Mouse (Mus musculus): Measurements from ENCODE around the gene Fnbp4. TPM values are rescaled to one million over a fixed set of nuclear protein-coding genes. Genes with fewer than 3 reads are reported as not detected.
A peak's percentile ranks its signal among the peaks of the same experiment; 100 is the strongest.
"Not testable (repeated sequence)": the region's sequence is repeated elsewhere in the genome, so short reads cannot be mapped to it uniquely, and the experiment has no call there.

Fnbp4 gene
- total RNA-seq, 2 experiments from 2014 or later, result 96.3 to 139 TPM

- ATAC-seq (replicated peaks; ENCODE audit: poor library complexity, severe bottlenecking), result no peak
Measured at GRCm38 (mm10) chr2:90781938-90782337, 36.8 kb downstream of the Fnbp4 start.

DNA sequence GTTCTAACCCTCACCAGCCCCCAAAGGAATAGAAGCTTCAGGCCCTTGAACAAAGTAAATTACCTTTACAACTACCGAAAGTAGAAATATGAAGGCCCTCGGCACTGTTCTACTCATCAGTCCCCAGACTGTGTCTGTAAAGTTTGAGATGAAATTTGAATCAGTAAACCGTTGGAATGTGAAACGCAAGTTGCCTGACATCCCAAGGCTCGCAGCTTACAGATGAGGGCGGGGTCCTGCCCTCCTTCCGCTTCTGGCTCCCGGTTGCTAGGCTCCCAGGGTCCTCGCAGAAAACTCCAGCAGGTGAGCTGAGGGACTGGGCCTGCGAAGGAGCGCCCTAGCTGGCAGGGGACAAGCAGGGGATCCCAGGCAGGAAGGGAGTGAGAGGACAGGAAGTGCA, 37.3 kb downstream of the Fnbp4 start, which contains the start of gene Agbl2:
Agbl2 (plus strand) TSS at position 270 of the 400 bp plus-strand sequence.
- peak; percentile 40 for ATAC-seq (replicated peaks; ENCODE audit: poor library complexity, severe bottlenecking)

DNA sequence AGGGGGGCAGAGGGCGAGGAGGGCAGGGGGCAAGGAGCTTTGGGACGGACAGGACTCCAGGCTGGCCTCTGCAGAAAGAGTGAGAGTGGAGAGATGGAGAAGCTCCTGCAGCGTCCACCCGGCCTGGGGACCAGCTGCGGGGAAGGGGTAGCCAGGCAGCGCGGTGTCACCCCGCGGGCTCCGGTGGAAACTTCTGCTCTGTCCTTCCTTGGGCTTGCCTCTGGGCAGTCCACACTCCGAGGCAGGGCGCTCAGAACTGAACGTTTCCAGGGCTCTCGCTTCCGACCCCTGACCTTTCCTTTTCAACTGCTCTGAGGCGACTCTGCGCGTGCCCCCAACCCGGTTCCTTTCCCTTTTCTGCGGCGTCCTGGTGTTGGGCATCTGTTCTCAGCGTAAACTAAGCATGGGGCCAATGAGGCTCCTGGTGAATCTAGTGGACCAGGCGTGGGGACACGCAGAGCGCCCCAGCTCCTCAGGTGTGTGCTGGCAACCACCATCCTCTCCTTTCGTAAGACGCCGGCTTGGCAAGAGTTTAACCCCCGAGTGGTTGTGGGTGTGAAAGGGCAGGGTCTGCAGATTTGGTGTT, 37.8 kb downstream of the Fnbp4 start:
- ATAC-seq (replicated peaks; ENCODE audit: poor library complexity, severe bottlenecking), result peak; percentile 35

DNA sequence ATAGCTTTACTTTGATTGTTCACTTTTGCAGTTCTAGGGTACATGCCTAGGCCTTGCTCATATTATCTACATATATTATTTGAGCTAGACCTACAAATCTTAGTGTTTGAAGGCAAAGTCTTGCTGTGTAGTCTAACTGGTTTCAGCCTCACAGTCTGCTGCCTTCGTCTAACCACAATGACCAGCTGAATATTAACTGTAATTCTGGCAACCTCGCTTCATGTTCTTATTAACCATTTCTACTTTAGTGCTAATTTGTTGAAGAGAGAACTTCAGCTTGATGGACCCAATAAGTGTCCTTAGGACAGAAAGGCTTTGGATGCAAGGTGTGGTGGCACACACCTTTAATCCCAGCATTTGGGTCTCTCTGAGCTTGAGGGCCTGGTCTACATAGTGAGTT, 43.0 kb downstream of the Fnbp4 start:
- no peak for ATAC-seq (replicated peaks; ENCODE audit: poor library complexity, severe bottlenecking)

- no peak for ATAC-seq (replicated peaks; ENCODE audit: poor library complexity, severe bottlenecking)
Measured at GRCm38 (mm10) chr2:90808241-90809126, 63.3 kb downstream of the Fnbp4 start.

DNA sequence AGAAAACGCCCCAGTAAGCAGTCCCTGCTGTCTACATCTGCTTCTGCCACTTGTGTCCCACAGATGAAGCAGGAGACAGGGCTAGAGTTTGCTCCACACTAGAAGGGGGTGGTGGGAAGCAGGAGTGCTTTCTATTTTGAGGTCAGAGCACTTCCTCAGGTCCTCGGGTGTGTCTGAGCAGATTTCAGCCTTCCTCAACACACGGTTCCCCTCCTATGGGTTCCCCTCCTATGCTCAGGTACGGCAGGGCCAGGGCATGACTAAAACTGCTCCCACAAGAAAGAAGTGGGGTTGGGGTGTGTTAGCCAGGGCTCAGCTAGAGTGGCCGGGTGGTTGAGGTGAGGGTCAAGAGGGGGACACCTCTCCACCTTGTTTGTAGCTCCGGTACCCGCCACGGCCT, 65.6 kb downstream of the Fnbp4 start:
- peak; percentile 25; the same call in 1 of the 2 replicates for ATAC-seq (replicated peaks; ENCODE audit: poor library complexity, severe bottlenecking)

GRCm38 (mm10) chr2:90815266-90815665, 70.1 kb downstream of the Fnbp4 start:
- ATAC-seq (replicated peaks; ENCODE audit: poor library complexity, severe bottlenecking), result no peak

DNA sequence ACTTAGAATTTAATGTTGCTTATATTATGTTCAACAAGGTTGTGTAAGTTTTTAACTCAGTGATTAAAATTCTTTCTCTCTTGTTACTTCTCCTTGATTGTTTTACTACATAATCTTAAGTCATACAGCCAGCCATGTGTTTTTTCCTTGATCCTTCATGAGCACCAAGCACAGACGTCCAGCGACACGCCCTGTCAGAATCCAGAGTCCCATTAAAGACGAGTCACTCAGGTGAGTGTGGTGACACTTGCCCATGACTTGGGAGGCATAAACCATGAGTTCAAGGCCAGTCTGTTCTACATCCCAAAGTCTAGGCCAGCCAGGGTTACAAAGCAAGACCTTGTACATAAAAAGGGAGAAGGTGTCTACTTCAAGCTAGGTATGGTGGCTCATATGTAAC, 71.0 kb downstream of the Fnbp4 start:
- no peak for ATAC-seq (replicated peaks; ENCODE audit: poor library complexity, severe bottlenecking)

- ATAC-seq (replicated peaks; ENCODE audit: poor library complexity, severe bottlenecking), result no peak
Measured at GRCm38 (mm10) chr2:90818710-90819109, 73.5 kb downstream of the Fnbp4 start.

- no peak for ATAC-seq (replicated peaks; ENCODE audit: poor library complexity, severe bottlenecking)
Measured at GRCm38 (mm10) chr2:90820894-90821293, 75.7 kb downstream of the Fnbp4 start.

- no peak for ATAC-seq (replicated peaks; ENCODE audit: poor library complexity, severe bottlenecking)
Measured at GRCm38 (mm10) chr2:90822978-90823377, 77.8 kb downstream of the Fnbp4 start.

GRCm38 (mm10) chr2:90823781-90824180, 78.6 kb downstream of the Fnbp4 start:
- no peak for ATAC-seq (replicated peaks; ENCODE audit: poor library complexity, severe bottlenecking)

DNA sequence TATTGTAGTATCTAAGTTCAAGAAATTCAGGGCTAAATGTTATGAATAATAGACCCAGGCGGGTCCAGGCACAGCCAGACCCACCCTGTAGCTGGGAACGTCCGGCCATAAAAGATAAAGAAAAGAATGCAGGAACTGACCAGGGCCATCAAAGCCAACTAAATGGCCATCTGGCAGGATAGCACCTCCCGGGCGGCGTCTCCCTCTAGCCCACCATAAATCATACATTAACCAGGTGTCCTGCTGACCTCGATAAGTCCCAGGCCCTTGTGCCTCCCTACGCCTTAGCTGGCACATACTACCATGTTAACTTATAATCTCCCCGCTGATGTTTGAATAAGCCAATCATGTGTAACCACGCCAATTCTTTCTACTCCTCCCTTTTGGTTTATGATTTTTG, 79.4 kb downstream of the Fnbp4 start:
- ATAC-seq (replicated peaks; ENCODE audit: poor library complexity, severe bottlenecking), result not testable (repeated sequence)

GRCm38 (mm10) chr2:90825515-90826172, 80.5 kb downstream of the Fnbp4 start:
- ATAC-seq (replicated peaks; ENCODE audit: poor library complexity, severe bottlenecking), result no peak

- no peak for ATAC-seq (replicated peaks; ENCODE audit: poor library complexity, severe bottlenecking)
Measured at GRCm38 (mm10) chr2:90828739-90829138, 83.6 kb downstream of the Fnbp4 start.

Other genes with a start within 250 kb of the Fnbp4 start
- gene Ptprj, start 164.7 kb upstream of the Fnbp4 start, total RNA-seq (2014; fragmentation: Nextera tagmentation), result 14.5 and 15.0 TPM in 2 replicates
- 13.3 and 15.9 TPM in 2 replicates for gene Ptprj, start 164.7 kb upstream of the Fnbp4 start, total RNA-seq (2017)
- 54.1 and 69.9 TPM in 2 replicates for gene Nup160, start 68.2 kb upstream of the Fnbp4 start, total RNA-seq (2014; fragmentation: Nextera tagmentation)
- 47.4 and 53.9 TPM in 2 replicates for gene Nup160, start 68.2 kb upstream of the Fnbp4 start, total RNA-seq (2017)
- not detected in 2 replicates for gene Agbl2, start 37.4 kb downstream of the Fnbp4 start, total RNA-seq (2014; fragmentation: Nextera tagmentation)
- gene Agbl2, start 37.4 kb downstream of the Fnbp4 start, total RNA-seq (2017), result not detected in 2 replicates
- 152 and 169 TPM in 2 replicates for gene Mtch2, start 101.8 kb downstream of the Fnbp4 start, total RNA-seq (2014; fragmentation: Nextera tagmentation)
- gene Mtch2, start 101.8 kb downstream of the Fnbp4 start, total RNA-seq (2017), result 206 and 241 TPM in 2 replicates
- not detected in 2 replicates for gene C1qtnf4, start 140.5 kb downstream of the Fnbp4 start, total RNA-seq (2014; fragmentation: Nextera tagmentation)
- not detected in 2 replicates for gene C1qtnf4, start 140.5 kb downstream of the Fnbp4 start, total RNA-seq (2017)
- 14.4 and 16.4 TPM in 2 replicates for gene Kbtbd4, start 159.4 kb downstream of the Fnbp4 start, total RNA-seq (2014; fragmentation: Nextera tagmentation)
- gene Kbtbd4, start 159.4 kb downstream of the Fnbp4 start, total RNA-seq (2017), result 18.1 and 26.1 TPM in 2 replicates
- 159 TPM in 2 replicates for gene Ndufs3, start 159.5 kb downstream of the Fnbp4 start, total RNA-seq (2014; fragmentation: Nextera tagmentation)
- gene Ndufs3, start 159.5 kb downstream of the Fnbp4 start, total RNA-seq (2017), result 93.2 and 128 TPM in 2 replicates
- gene Celf1, start 195.0 kb downstream of the Fnbp4 start, total RNA-seq (2014; fragmentation: Nextera tagmentation), result 42.2 and 46.0 TPM in 2 replicates
- 25.2 and 26.5 TPM in 2 replicates for gene Celf1, start 195.0 kb downstream of the Fnbp4 start, total RNA-seq (2017)

Measured in granulocyte monocyte progenitor cell, adult 5-6 weeks (primary cell).